Mouse (Mus musculus): ENCODE results near the gene Slc4a5. TPM values are rescaled to one million over a fixed set of nuclear protein-coding genes. Genes with fewer than 3 reads are reported as not detected.

Slc4a5 gene
- 0.41 and 1.3 TPM in 2 replicates for polyA plus RNA-seq (2012; rRNA removed)

GRCm38 (mm10) chr6:83219814-83220213, at the start of gene Slc4a5:
Slc4a5 (plus strand) TSS chr6:83219828.

DNA sequence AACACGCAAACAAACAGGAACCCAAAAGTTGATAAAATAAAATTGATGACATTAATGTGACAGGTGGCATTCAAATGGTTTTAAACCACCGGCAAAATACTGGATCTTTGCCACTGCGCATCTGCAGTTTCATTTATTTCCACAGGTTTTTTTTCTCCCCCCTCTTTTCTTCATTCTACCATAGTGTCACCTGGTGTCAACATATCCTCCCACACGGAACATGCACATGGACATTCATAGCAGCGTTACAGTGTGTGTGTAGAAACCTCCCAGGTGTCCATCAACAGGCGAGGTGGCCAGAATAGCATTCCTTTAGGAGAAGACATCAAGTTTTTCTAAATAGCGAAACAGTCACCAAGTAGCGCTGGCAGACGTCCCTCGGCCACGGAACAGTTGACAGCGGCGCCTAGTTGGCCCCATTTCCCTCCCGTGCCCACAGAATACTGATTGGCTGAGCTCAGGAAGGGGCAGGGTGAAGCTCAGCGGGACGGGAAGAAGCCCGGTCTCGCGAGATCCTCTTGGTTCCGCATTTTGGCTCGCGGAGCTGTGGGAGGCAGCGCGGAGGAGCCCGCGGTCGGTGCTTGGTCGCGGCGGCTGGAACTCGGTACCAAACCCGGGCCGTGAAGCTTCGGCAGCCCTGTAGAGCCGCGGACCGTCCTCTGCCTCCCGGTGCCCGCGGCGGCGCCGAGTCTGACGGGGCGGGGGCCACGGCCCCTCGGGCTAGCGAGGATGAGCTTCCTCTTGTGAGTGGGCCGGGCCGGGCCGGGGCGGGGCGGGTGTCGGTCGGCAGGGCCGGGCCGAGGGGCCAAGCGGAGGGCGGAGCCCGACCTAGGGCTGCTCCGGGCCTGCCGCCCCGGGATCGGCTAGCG, 106.1 kb downstream of the Slc4a5 start, which contains the start of the genes Mthfd2 and Mob1a:
Gene Mthfd2 (minus strand): TSS at position 384 of the 869 bp plus-strand sequence.
Gene Mob1a (plus strand): TSS at position 492 of the 869 bp plus-strand sequence.

GRCm38 (mm10) chr6:83348873-83349272, 129.2 kb downstream of the Slc4a5 start, which contains the start of gene Bola3:
Bola3 (plus strand) TSS chr6:83349147.

Other genes starting within 250 kb of the Slc4a5 start
- 1.7 and 2.2 TPM in 2 replicates for gene Dok1, start 186.4 kb upstream of the Slc4a5 start, polyA plus RNA-seq (2012; rRNA removed)
- 5.8 and 6.2 TPM in 2 replicates for gene Loxl3, start 185.7 kb upstream of the Slc4a5 start, polyA plus RNA-seq (2012; rRNA removed)
- gene Aup1, start 165.3 kb upstream of the Slc4a5 start, polyA plus RNA-seq (2012; rRNA removed): 260 and 270 TPM in 2 replicates
- 86.0 and 91.4 TPM in 2 replicates for gene Htra2, start 164.6 kb upstream of the Slc4a5 start, polyA plus RNA-seq (2012; rRNA removed)
- 0.70 and 0.74 TPM in 2 replicates for gene Dqx1, start 162.0 kb upstream of the Slc4a5 start, polyA plus RNA-seq (2012; rRNA removed)
- 1.2 TPM in 1 of 2 replicates, not detected in the other for gene Tlx2, start 149.5 kb upstream of the Slc4a5 start, polyA plus RNA-seq (2012; rRNA removed)
- gene Pcgf1, start 142.0 kb upstream of the Slc4a5 start, polyA plus RNA-seq (2012; rRNA removed): 53.5 and 53.6 TPM in 2 replicates
- 0.16 and 0.57 TPM in 2 replicates for gene Lbx2, start 133.5 kb upstream of the Slc4a5 start, polyA plus RNA-seq (2012; rRNA removed)
- gene Ccdc142, start 118.2 kb upstream of the Slc4a5 start, polyA plus RNA-seq (2012; rRNA removed): 13.9 TPM in 2 replicates
- gene Gm42688, start 118.2 kb upstream of the Slc4a5 start, polyA plus RNA-seq (2012; rRNA removed): 13.6 and 13.9 TPM in 2 replicates
- gene Mrpl53, start 110.8 kb upstream of the Slc4a5 start, polyA plus RNA-seq (2012; rRNA removed): 103 and 111 TPM in 2 replicates
- gene Mogs, start 104.3 kb upstream of the Slc4a5 start, polyA plus RNA-seq (2012; rRNA removed): 45.7 and 48.5 TPM in 2 replicates
- 152 and 163 TPM in 2 replicates for gene Wbp1, start 98.3 kb upstream of the Slc4a5 start, polyA plus RNA-seq (2012; rRNA removed)
- 37.3 and 39.4 TPM in 2 replicates for gene Ino80b, start 94.4 kb upstream of the Slc4a5 start, polyA plus RNA-seq (2012; rRNA removed)
- gene Rtkn, start 84.4 kb upstream of the Slc4a5 start, polyA plus RNA-seq (2012; rRNA removed): 13.7 and 18.2 TPM in 2 replicates
- gene Wdr54, start 63.4 kb upstream of the Slc4a5 start, polyA plus RNA-seq (2012; rRNA removed): 25.6 and 26.5 TPM in 2 replicates
- 8.3 TPM in 2 replicates for gene 1700003E16Rik, start 63.4 kb upstream of the Slc4a5 start, polyA plus RNA-seq (2012; rRNA removed)
- gene Dctn1, start 53.9 kb upstream of the Slc4a5 start, polyA plus RNA-seq (2012; rRNA removed): 230 and 248 TPM in 2 replicates
- 17.9 and 20.7 TPM in 2 replicates for gene Mthfd2, start 106.1 kb downstream of the Slc4a5 start, polyA plus RNA-seq (2012; rRNA removed)
- gene Mob1a, start 106.2 kb downstream of the Slc4a5 start, polyA plus RNA-seq (2012; rRNA removed): 21.3 and 21.8 TPM in 2 replicates
- 20.9 and 27.3 TPM in 2 replicates for gene Bola3, start 129.3 kb downstream of the Slc4a5 start, polyA plus RNA-seq (2012; rRNA removed)
- gene Tet3, start 239.3 kb downstream of the Slc4a5 start, polyA plus RNA-seq (2012; rRNA removed): 17.1 and 19.3 TPM in 2 replicates

All from central nervous system, embryonic 18 days (tissue).